Mouse (Mus musculus) right cerebral cortex, postnatal 4 days (tissue): ENCODE results near the gene Orc3.
"Not testable (repeated sequence)": the region's sequence is repeated elsewhere in the genome, so short reads cannot be mapped to it uniquely, and the experiment has no call there.

Source experiments
- DNase-seq: peaks from one replicate; pipeline ENCODE4 v3.0.0-alpha.2; 2022

The Orc3 gene

GRCm38 (mm10) chr4:34581990-34582389 is 32.8 kb downstream of the Orc3 start:
- no peak for DNase-seq

- not testable (repeated sequence) for DNase-seq
Measured at GRCm38 (mm10) chr4:34581489-34581888, 33.3 kb downstream of the Orc3 start.

- no peak for DNase-seq
Measured at GRCm38 (mm10) chr4:34579215-34579614, 35.5 kb downstream of the Orc3 start.

- no peak for DNase-seq
Measured at GRCm38 (mm10) chr4:34577028-34577427, 37.7 kb downstream of the Orc3 start.

GRCm38 (mm10) chr4:34572876-34573275 is 41.9 kb downstream of the Orc3 start:
- no peak for DNase-seq

GRCm38 (mm10) chr4:34566226-34566625 is 48.5 kb downstream of the Orc3 start:
- DNase-seq, result no peak

- DNase-seq, result no peak
Measured at GRCm38 (mm10) chr4:34560971-34561370, 53.8 kb downstream of the Orc3 start.

- DNase-seq, result no peak
Measured at GRCm38 (mm10) chr4:34556183-34556582, 58.6 kb downstream of the Orc3 start.

- no peak for DNase-seq
Measured at GRCm38 (mm10) chr4:34555604-34556003, 59.1 kb downstream of the Orc3 start.

- DNase-seq, result no peak
Measured at GRCm38 (mm10) chr4:34554596-34554995, 60.1 kb downstream of the Orc3 start.

- DNase-seq, result no peak
Measured at GRCm38 (mm10) chr4:34551966-34552365, 62.8 kb downstream of the Orc3 start.

- peak; percentile 46 for DNase-seq
Measured at GRCm38 (mm10) chr4:34551098-34551809, 63.5 kb downstream of the Orc3 start.

- peak; percentile 40 for DNase-seq
Measured at GRCm38 (mm10) chr4:34550748-34551097, 64.0 kb downstream of the Orc3 start, which contains the start of gene Akirin2. Akirin2 (plus strand) TSS chr4:34550937.

GRCm38 (mm10) chr4:34549981-34550747 is 64.6 kb downstream of the Orc3 start:
- DNase-seq, result peak; percentile 91

- no peak for DNase-seq
Measured at GRCm38 (mm10) chr4:34529941-34530340, 84.8 kb downstream of the Orc3 start.

- no peak for DNase-seq
Measured at GRCm38 (mm10) chr4:34529379-34529778, 85.4 kb downstream of the Orc3 start.

- no peak for DNase-seq
Measured at GRCm38 (mm10) chr4:34528430-34529100, 86.2 kb downstream of the Orc3 start.

GRCm38 (mm10) chr4:34526771-34527170 is 88.0 kb downstream of the Orc3 start:
- DNase-seq, result no peak

GRCm38 (mm10) chr4:34523586-34523985 is 91.2 kb downstream of the Orc3 start:
- DNase-seq, result no peak

GRCm38 (mm10) chr4:34522846-34523245 is 91.9 kb downstream of the Orc3 start:
- no peak for DNase-seq
